Mouse (Mus musculus) frontal cortex, postnatal 36 days (tissue): ENCODE results near the gene Ndufaf4.
A peak's percentile ranks its signal among the peaks of the same experiment; 100 is the strongest.
"Not testable (repeated sequence)": the region's sequence is repeated elsewhere in the genome, so short reads cannot be mapped to it uniquely, and the experiment has no call there.

ENCODE experiments used
- DNase-seq, 2 experiments: peaks; one replicate each; pipeline ENCODE4 v3.0.0; 2022; ENCODE audit warnings: low spot score in 2 of 2

The Ndufaf4 gene

GRCm38 (mm10) chr4:24897851-24898515 is at the start of gene Ndufaf4:
Gene Ndufaf4, plus strand, starts transcription at chr4:24898083.
- DNase-seq = peak; percentile 98

GRCm38 (mm10) chr4:24850401-24851325 is 47.2 kb upstream of the Ndufaf4 start, which contains the start of gene Klhl32:
Gene Klhl32, minus strand, starts transcription at chr4:24851124.
- peak; percentile 85 for DNase-seq

GRCm38 (mm10) chr4:24865691-24866090 is 32.2 kb upstream of the Ndufaf4 start:
- DNase-seq = no peak

DNA sequence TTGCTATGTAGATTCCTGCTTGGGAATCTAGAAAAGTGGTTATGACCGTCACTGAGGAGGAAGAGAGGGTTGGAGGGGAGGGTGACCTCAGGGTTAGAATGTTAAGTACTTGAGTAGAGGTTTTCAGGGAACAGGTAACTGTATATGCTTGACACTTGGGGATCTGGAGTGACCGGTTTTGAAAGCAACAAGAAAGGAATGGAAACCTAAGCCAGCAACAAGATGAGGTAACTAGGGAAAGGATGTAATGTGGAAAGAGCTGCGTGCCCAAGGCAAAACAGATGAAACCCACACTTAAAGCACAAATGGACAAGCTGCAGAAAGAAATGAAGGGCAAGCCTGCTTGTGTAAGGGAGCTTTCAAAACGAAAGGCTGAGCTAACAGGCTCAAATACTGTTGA is 28.7 kb upstream of the Ndufaf4 start:
- no peak for DNase-seq

GRCm38 (mm10) chr4:24889386-24889785 is 8.5 kb upstream of the Ndufaf4 start:
- not testable (repeated sequence) for DNase-seq

DNA sequence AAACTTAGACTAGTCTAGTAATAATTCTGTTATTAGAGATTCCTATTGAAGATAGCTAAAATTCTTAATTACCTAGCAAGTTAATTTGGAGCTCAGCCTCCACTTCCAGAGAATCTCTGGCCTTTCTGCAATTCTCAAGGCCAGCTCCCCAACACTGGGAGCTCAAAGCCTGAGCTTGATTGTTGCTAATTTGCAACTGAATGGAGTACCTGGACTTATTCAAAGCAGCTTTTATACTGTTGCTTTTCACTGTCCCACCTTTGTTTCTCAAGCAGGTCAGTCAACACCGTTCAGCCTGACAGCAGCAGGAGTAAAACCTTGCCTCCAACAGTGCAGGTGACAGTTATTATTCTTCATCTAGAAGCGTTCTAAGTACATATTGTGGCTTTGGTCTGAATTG is 5.6 kb upstream of the Ndufaf4 start:
- not testable (repeated sequence) for DNase-seq

GRCm38 (mm10) chr4:24894625-24895024 is 3.3 kb upstream of the Ndufaf4 start:
- DNase-seq = no peak

- peak in 1 of 2 experiments; percentile 53 for DNase-seq
These were observed 1.1 kb upstream of the Ndufaf4 start for GRCm38 (mm10) chr4:24896829-24897228.

- DNase-seq = peak in 1 of 2 experiments; percentile 21
These were observed 532 bp upstream of the Ndufaf4 start for GRCm38 (mm10) chr4:24897351-24897750.

DNA sequence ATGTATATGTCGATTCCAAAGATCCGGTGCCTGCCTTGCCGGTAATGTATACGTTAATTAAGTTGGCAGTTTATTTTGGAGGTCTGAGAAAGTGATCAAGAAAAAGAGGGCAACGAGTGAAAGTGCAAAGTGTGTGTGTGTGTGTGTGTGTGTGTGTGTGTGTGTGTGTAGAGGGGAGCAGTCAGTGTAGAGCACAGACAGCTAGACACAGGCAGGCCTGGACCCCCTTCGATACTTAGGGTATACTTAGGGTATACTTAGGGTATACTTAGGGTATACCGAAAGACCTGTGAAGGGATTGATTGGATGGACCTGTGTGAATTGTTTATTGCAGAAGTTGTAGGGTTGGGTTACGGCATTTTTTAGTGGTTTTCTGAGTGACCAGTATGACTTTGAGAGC is 753 bp downstream of the Ndufaf4 start:
- DNase-seq = no peak

DNA sequence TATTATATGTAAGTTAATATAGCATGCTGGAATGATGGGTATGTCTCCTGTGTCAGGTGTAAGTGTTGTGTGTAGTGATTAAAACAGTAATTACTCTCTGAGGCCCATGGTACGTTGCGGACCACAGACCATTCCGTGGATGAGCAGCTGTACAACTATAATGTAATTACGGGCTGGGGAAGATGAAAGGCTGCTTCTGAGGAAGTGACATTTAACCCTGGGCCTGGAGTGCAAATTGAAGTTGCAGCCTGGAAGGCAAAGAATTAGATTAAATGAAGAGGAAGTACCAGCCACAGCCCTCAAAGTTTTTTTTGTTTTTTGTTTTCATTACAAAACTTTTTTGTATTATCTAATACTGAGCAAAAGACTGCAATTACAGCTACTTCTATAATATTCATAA is 1.3 kb downstream of the Ndufaf4 start:
- DNase-seq = no peak

GRCm38 (mm10) chr4:24907745-24908144 is 9.9 kb downstream of the Ndufaf4 start:
- DNase-seq = no peak

- DNase-seq = no peak
These were observed 17.7 kb downstream of the Ndufaf4 start for GRCm38 (mm10) chr4:24915631-24916030.

DNA sequence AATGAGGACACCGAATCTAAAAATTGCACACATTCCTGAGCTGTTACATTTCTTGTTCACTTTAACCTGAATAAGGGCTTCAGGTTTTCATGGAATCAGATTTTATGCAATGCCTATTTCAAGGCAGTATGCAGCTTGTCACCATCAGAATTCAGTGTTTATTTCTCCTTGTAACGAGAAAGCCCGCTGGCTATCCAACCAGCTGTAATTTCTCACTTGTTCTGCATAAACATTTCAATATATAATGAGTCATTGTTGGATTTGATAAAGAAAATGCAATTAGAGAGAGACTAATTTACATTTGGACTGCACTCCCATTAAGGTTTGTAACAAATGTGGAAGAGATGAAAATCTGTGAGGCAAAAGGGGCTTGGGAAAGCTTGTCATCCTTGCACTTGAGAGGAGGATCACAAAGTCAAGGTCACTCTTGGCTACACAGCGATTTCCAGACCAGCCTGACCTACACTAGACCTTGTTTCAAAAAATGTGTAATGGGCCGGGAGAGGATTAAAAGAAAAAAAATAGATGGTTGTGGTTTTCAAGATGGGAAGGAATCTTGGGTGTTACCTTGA is 22.2 kb downstream of the Ndufaf4 start:
- DNase-seq = no peak

- no peak for DNase-seq
These were observed 26.8 kb downstream of the Ndufaf4 start for GRCm38 (mm10) chr4:24924726-24925125.

GRCm38 (mm10) chr4:24928260-24928780 is 30.4 kb downstream of the Ndufaf4 start:
- no peak for DNase-seq

- DNase-seq = no peak
These were observed 31.0 kb downstream of the Ndufaf4 start for GRCm38 (mm10) chr4:24928926-24929325.

- DNase-seq = peak in 1 of 2 experiments; percentile 50
These were observed 45.0 kb downstream of the Ndufaf4 start for GRCm38 (mm10) chr4:24942728-24943424.
